Mouse (Mus musculus) left cerebral cortex, adult 8-10 months (tissue): ENCODE data around the gene Nup205. TPM values are rescaled to one million over a fixed set of nuclear protein-coding genes. Genes with fewer than 3 reads are reported as not detected.
A peak's percentile ranks its signal among the peaks of the same experiment; 100 is the strongest.

Experiments
- DNase-seq, 2 experiments: peaks; one replicate each; pipeline ENCODE4 v3.0.0; 2022; ENCODE audit warnings: low spot score in 2 of 2
- total RNA-seq, 4 experiments: library from RNA; stranded (reverse); gene quantifications; 2 replicates each; pipeline ENCODE4 v1.2.4; 2022

Nup205 gene
- total RNA-seq, 4 experiments from 2014 or later, result 22.8 to 30.4 (median 25.9) TPM

GRCm38 (mm10) chr6:35279306-35279705, 102.1 kb downstream of the Nup205 start:
- DNase-seq, result no peak

- DNase-seq, result peak; percentile 19 to 41
Measured at GRCm38 (mm10) chr6:35288114-35288761, 111.0 kb downstream of the Nup205 start.

- no peak for DNase-seq
Measured at GRCm38 (mm10) chr6:35288920-35289319, 111.7 kb downstream of the Nup205 start.

- no peak for DNase-seq
Measured at GRCm38 (mm10) chr6:35289676-35290075, 112.5 kb downstream of the Nup205 start.

- DNase-seq, result no peak
Measured at GRCm38 (mm10) chr6:35294964-35295363, 117.7 kb downstream of the Nup205 start.

- peak in 1 of 2 experiments; percentile 26 for DNase-seq
Measured at GRCm38 (mm10) chr6:35297001-35297400, 119.8 kb downstream of the Nup205 start.

Other genes with a start within 250 kb of the Nup205 start
- gene Slc23a4, start 189.0 kb upstream of the Nup205 start, total RNA-seq, result 1 to 10 TPM in 3 of 4 experiments, under 1 TPM in 1; 0.67 to 2.2 (median 1.4) TPM
- gene Cnot4, start 43.7 kb upstream of the Nup205 start, total RNA-seq, result 10 to 100 TPM; 36.7 to 47.7 (median 39.9) TPM
- 10 to 100 TPM; 14.7 to 18.2 (median 17.8) TPM for gene Slc13a4, start 130.7 kb downstream of the Nup205 start, total RNA-seq
- gene Fam180a, start 148.7 kb downstream of the Nup205 start, total RNA-seq, result 1 to 10 TPM; 2.4 to 3.9 (median 3.0) TPM